Mouse (Mus musculus) hindbrain, embryonic 11.5 days (tissue): ENCODE measurements at regions not wholly inside any gene's neighbourhood (a gene's known extent, or its start where the extent isn't known, plus 50 kb on each side); places are given as distances from the start of the nearest gene placed in this dataset.

Experiments
- ATAC-seq: fragments of 200-750 bp; cut with Nextera tagmentation; 2 replicates; pipeline ENCODE4 v1.8.0; 2017; ENCODE audit warnings: mild to moderate bottlenecking, moderate TSS enrichment, moderate library complexity; ENCODE audit not compliant: low FRiP score
- DNase-seq: peaks from one replicate; pipeline ENCODE4 v3.0.0-alpha.2; 2015; ENCODE audit warnings: low spot score
- H3K27ac ChIP-seq: fragments of 300-500 bp; sonication (generic); 2 replicates; pipeline ENCODE4 v1.5.1; 2014; ENCODE audit warnings: mild to moderate bottlenecking, low read depth, low read length
- H3K27me3 ChIP-seq: fragments of 300-500 bp; sonication (generic); 2 replicates; pipeline ENCODE4 v1.6.1; 2014; ENCODE audit warnings: mild to moderate bottlenecking, low read length, moderate library complexity, mixed read lengths; ENCODE audit not compliant: control insufficient read depth, insufficient read depth
- H3K36me3 ChIP-seq: fragments of 300-500 bp; sonication (generic); 2 replicates; pipeline ENCODE4 v1.6.1; 2014; ENCODE audit warnings: mild to moderate bottlenecking, low read length, moderate library complexity, mixed read lengths; ENCODE audit not compliant: control insufficient read depth, insufficient read depth
- H3K4me1 ChIP-seq: fragments of 300-500 bp; sonication (generic); replicated peaks from 2 replicates; pipeline ENCODE4 v1.6.1; 2014; ENCODE audit warnings: low read length, mixed read lengths; ENCODE audit not compliant: control insufficient read depth, insufficient read depth
- H3K4me2 ChIP-seq: fragments of 300-500 bp; sonication (generic); replicated peaks from 2 replicates; pipeline ENCODE4 v1.6.1; 2014; ENCODE audit warnings: mild to moderate bottlenecking, low read depth, low read length
- H3K4me3 ChIP-seq: fragments of 300-500 bp; sonication (generic); 2 replicates; pipeline ENCODE4 v1.5.1; 2014; ENCODE audit warnings: low read depth, low read length
- H3K9ac ChIP-seq: fragments of 300-500 bp; sonication (generic); 2 replicates; pipeline ENCODE4 v1.6.1; 2014; ENCODE audit warnings: low read depth, low read length
- H3K9me3 ChIP-seq: fragments of 300-500 bp; sonication (generic); 2 replicates; pipeline ENCODE4 v1.6.1; 2016; ENCODE audit warnings: low read length; ENCODE audit not compliant: control insufficient read depth
- WGBS: fragments of 180-500 bp; shearing (Covaris S2); extraction: QIAGEN DNeasy Blood & Tissue Kit; methylation state at CpG from one replicate; pipeline ENCODE4 v1.1.7; 2014; 5-methylcytosine and 5-hydroxymethylcytosine counted together

DNA sequence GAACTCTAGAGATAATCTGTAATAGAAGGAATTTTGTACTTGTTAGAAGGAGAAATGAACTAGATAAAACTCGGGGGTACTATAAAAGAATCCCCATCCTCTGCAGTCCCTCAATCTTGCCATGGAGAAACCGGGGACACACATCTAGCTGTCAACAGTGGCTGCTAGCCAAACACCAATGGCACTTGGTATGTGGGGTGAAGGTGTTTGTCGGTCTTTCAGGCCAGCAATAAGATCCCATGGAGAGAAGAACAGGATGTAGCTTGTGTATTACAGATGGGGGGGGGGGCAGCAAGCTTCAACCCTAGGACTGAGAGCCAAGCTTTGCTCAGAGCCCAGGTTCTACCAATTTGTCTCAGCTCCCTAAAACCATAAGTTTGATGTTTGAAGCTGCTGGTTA lies 132.5 kb upstream of the Peli2 start:
- Histone ChIP-seq H3K9me3 (no peaks in the 10 kb centered on the region), H3K4me3 (no peak overlapping the region), H3K36me3 (no peaks in the 10 kb centered on the region), H3K4me2 (no peak overlapping the region), H3K27ac (no peak overlapping the region), H3K9ac (no peak overlapping the region), H3K27me3 (no peaks in the 10 kb centered on the region), H3K4me1 (no peaks in the 10 kb centered on the region)
- 74% methylated on average over 3 of the region's 3 CpGs for WGBS
- DNase-seq (no peak), ATAC-seq (no peak)

DNA sequence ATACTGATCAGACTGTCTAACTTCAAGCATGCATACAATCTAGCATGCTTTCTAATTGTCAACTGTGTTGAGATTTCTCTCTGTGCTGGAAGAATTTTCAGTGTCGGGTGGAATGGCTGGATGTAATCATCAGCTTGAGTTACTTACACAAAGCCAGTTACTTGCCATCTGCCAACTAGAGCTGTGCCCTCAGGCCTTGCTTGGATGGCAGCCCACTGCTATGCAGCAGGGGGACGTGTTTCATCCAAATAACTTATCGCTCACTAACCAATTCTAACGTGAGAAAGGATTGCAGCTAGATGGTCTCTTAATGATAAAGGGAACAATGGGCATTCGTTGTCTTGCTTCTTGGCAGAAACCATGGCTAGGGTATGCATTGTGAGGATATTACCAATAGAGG lies 131.3 kb upstream of the Peli2 start:
- H3K36me3 ChIP-seq = no peaks in the 10 kb centered on the region
- H3K27me3 ChIP-seq = no peaks in the 10 kb centered on the region
- H3K27ac ChIP-seq = no peak overlapping the region
- H3K4me1 ChIP-seq = no peaks in the 10 kb centered on the region
- no peak overlapping the region for H3K9ac ChIP-seq
- ATAC-seq (no peak), DNase-seq (no peak)
- no peaks in the 10 kb centered on the region for H3K9me3 ChIP-seq
- 73% methylated on average over 5 of the region's 5 CpGs for WGBS
- H3K4me2 ChIP-seq = no peak overlapping the region
- no peak overlapping the region for H3K4me3 ChIP-seq

DNA sequence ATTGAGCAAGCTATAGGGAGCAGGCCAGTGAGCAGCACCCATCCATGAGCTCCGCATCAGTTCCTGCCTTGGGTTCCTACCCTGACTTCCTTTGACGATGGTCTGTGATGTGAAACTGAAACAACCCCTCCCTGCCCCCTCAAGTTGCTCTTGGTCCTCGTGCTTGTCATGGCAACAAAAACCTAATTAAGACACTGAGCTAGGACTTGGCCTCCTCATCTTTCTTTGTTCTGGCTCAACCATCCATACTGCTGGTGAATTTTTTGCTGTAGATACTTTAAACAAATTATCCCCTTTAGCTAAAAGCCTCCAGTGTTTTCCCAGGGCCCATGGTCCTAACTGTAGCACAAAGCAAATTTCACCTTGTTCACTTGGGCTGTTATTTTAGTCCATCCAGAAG lies 129.9 kb upstream of the Peli2 start:
- ATAC-seq = no peak

DNA sequence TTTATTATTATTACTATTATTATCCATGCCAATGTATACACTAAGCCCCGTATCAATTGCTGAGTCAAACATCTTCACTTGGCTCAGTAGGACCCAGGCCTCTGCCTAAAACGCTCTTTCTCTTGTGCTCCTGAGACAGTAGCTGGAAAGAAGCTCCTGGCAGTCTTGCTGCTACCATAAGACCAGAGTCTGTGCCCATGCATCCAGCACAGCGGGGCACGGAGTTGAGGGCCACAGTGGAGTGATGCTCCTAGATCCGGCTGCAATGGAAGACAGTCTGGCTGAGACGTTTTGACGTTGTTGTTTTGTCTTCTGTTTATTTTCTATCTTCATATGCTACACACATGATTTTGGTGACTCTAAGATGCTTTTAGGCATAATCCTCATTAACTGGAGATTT lies 129.1 kb upstream of the Peli2 start:
- H3K9me3 ChIP-seq = no peaks in the 10 kb centered on the region
- no peaks in the 10 kb centered on the region for H3K4me1 ChIP-seq
- no peaks in the 10 kb centered on the region for H3K27me3 ChIP-seq
- DNase-seq (no peak), ATAC-seq (no peak)
- no peak overlapping the region for H3K4me3 ChIP-seq
- H3K27ac ChIP-seq = no peak overlapping the region
- H3K36me3 ChIP-seq = no peaks in the 10 kb centered on the region
- H3K9ac ChIP-seq = no peak overlapping the region
- H3K4me2 ChIP-seq = no peak overlapping the region
- 95% methylated on average over 7 of the region's 7 CpGs for WGBS

More for the DNA sequence above, 129.9 kb upstream of the Peli2 start:
- Histone ChIP-seq H3K36me3 (no peaks in the 10 kb centered on the region), H3K4me2 (no peak overlapping the region), H3K27me3 (no peaks in the 10 kb centered on the region), H3K9me3 (no peaks in the 10 kb centered on the region), H3K9ac (no peak overlapping the region), H3K4me1 (no peaks in the 10 kb centered on the region), H3K4me3 (no peak overlapping the region), H3K27ac (no peak overlapping the region)
- 66% methylated on average over 3 of the region's 3 CpGs for WGBS
- DNase-seq = no peak

DNA sequence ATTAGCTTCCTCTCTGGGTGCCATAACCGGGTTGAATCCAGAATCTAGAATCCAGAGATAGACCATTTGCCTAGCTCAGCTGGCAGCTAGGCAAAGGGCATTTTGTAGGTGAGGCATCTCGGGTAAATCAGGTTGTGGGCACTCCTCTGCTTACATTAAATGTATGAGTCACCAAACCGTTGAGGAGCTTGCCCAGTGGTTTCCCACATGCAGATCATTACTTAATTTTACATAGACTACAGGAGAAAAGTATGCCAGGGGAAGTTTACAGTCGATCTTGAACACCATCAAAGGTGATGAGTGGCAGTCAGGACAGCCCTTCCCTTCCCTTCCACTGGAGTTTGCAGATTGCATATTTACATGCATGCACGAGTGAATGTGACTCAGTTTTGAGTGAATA lies 128.5 kb upstream of the Peli2 start:
- 84% methylated on average over 5 of the region's 5 CpGs for WGBS
- ATAC-seq = no peak

DNA sequence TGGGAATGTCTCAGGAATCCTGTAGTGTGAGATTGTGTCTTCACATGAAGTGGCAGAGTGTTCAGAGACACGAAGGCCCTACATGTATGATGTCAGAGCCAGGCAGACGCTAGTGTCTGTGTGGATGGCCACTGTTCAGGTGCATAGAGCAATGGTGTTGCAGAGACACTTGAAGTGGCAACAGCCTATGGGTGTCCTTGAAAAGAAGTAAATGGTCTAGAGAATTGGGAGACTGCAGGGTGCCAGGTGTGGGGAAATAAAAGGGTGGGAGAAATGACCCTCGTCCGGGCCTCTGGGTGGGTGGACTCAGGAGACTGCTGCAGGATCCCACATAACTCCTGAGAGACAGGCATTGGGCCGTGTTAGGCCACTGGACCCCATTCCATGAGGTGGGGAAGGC lies 127.8 kb upstream of the Peli2 start:
- no peaks in the 10 kb centered on the region for H3K4me1 ChIP-seq
- no peak overlapping the region for H3K4me2 ChIP-seq
- H3K27ac ChIP-seq = no peak overlapping the region
- DNase-seq (no peak), ATAC-seq (no peak)
- no peaks in the 10 kb centered on the region for H3K36me3 ChIP-seq
- WGBS = 92% methylated on average over 5 of the region's 5 CpGs
- no peaks in the 10 kb centered on the region for H3K9me3 ChIP-seq
- H3K4me3 ChIP-seq = no peak overlapping the region
- no peak overlapping the region for H3K9ac ChIP-seq
- no peaks in the 10 kb centered on the region for H3K27me3 ChIP-seq

More for the DNA sequence above, 128.5 kb upstream of the Peli2 start:
- Histone ChIP-seq H3K4me3 (no peak overlapping the region), H3K27ac (no peak overlapping the region), H3K9me3 (no peaks in the 10 kb centered on the region), H3K4me1 (no peaks in the 10 kb centered on the region), H3K36me3 (no peaks in the 10 kb centered on the region), H3K27me3 (no peaks in the 10 kb centered on the region), H3K4me2 (no peak overlapping the region), H3K9ac (no peak overlapping the region)
- DNase-seq = no peak

DNA sequence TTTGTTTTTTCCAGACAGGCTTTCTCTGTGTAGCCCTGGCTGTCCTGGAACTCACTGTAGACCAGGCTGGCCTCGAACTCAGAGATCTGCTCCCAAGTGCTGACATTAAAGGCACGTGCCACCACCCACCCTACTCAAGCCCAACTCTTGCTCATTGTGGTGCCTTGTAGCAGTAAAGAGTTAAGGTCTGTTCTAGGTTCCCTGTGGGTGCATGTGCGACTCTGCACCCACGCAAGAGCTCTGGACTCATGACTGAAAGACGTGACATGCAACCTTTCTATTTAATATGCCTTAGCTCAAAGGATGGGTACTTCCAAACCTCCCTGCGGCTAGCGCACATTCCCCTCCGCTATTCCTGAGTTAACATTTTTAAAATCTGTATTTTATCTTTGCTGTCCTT lies 121.7 kb upstream of the Peli2 start:
- no peak overlapping the region for H3K4me2 ChIP-seq
- no peaks in the 10 kb centered on the region for H3K4me1 ChIP-seq
- no peak overlapping the region for H3K4me3 ChIP-seq
- no peaks in the 10 kb centered on the region for H3K27me3 ChIP-seq
- 96% methylated on average over 8 of the region's 8 CpGs for WGBS
- ATAC-seq (no peak), DNase-seq (no peak)
- no peak overlapping the region for H3K9ac ChIP-seq
- no peaks in the 10 kb centered on the region for H3K36me3 ChIP-seq
- H3K27ac ChIP-seq = no peak overlapping the region
- no peaks in the 10 kb centered on the region for H3K9me3 ChIP-seq

DNA sequence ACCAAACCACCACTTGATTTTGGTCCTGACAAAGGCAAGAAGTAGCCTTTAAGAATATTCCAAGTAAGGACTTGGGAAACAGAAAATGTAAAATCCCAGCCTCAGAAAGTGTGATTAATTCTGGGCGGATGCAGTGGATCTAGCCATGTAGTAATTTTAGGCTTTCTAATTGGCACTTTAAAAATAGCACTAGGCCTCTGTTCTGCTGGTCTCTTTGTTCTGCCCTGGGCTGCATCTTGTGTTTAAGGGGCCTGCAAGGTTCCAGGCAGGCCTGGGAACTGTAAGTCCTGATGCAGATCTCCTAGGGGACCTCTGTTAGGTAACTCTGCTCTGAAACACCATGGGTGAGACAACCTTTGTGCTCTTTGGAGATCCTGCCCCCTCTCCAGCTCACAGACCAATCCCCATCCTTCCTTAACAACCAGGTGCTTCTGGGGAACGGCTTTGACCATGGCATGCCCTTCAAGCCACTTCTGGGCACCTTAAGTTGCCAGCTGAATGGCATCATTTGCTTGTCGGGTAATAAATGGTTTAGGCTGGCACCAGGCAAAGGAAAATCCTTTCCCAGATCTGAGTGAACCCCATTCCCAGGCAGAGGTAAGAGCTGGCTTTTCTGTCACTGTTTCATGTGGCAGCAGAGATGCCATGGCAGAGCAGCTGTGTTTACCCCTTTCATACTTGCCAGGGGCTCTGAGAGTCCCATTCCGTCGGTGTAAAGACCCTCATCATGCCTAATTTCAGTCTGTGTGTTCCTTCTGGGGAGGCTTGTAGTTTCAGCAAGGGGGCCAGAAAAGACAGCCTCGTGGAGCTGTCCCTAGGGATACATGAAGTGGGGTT lies 115.3 kb upstream of the Peli2 start:
- H3K9ac ChIP-seq = no peak overlapping the region
- 79% methylated on average over 6 of the region's 6 CpGs for WGBS
- H3K36me3 ChIP-seq = no peaks in the 10 kb centered on the region
- no peaks in the 10 kb centered on the region for H3K4me1 ChIP-seq
- no peak overlapping the region for H3K4me2 ChIP-seq
- no peak for DNase-seq
- no peaks in the 10 kb centered on the region for H3K27me3 ChIP-seq
- no peak for ATAC-seq
- H3K27ac ChIP-seq = no peak overlapping the region
- no peaks in the 10 kb centered on the region for H3K9me3 ChIP-seq
- no peak overlapping the region for H3K4me3 ChIP-seq

DNA sequence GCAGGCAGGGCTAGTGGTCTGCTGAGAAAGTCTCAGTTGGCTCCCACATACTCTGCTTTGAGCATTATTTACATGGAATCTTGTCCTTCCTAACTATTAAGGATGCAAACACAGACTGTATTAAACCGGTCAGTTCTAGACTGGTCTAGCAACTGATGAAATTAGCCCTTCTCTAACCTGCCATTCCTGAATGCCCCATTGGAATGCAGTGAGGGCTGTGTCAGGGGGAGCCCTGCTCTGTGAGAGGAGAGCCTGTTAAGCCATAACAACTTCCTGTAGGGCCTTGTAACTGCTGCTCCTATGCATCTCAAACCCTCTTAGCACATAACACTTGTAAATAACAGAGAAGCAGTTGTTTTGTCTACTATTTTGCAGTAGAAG lies 114.7 kb upstream of the Peli2 start:
- Histone ChIP-seq H3K4me2 (no peak overlapping the region), H3K9me3 (no peaks in the 10 kb centered on the region), H3K36me3 (no peaks in the 10 kb centered on the region), H3K4me1 (no peaks in the 10 kb centered on the region), H3K27me3 (no peaks in the 10 kb centered on the region), H3K9ac (no peak overlapping the region), H3K4me3 (no peak overlapping the region), H3K27ac (no peak overlapping the region)
- no peak for ATAC-seq
- 82% methylated on average over 1 of the region's 1 CpGs for WGBS
- no peak for DNase-seq
